Mouse (Mus musculus): ENCODE data around the gene Ttc9c. TPM values are rescaled to one million over a fixed set of nuclear protein-coding genes. Genes with fewer than 3 reads are reported as not detected.
"Not testable (repeated sequence)": the region's sequence is repeated elsewhere in the genome, so short reads cannot be mapped to it uniquely, and the experiment has no call there.

Ttc9c gene
- polyA plus RNA-seq, 1 experiment from 2014 or later: 52.2 TPM

DNA sequence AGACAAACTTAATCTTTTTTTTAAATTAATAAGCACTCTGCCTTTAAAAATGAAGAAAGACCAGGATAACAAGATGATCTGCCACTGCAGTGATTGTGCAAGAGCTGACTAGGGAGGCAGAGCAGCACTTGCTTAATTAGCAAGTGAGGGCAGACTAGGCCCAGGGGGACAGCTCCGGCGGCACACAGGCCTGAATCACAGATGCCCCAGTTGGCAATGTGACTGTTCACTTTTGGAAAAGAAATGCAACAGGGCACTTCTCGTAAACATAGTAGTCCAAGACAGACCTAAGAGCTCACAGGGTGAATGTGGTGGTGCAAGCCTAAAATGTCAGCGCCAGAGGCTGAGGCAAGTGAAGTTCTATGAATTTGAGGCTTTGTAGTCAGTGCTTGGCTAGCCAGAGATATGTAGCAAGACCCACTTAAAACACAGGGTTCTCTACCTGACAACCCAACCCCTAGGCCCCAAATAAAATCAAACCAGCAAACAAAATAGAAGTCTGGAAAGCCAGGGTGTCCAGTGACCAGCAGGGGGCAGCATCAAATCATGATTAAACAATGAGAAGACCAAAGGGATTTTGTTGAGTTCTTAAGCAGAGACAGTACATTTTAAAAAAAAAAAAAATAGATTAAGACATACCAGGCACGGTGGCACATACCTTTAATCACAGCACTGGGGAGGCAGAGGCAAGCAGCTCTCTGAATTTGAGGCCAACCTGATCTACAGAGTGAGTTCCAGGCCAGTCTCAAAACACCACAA lies 25.4 kb upstream of the Ttc9c start:
- WGBS: 59% methylated on average over 5 of the region's 5 CpGs
- H3K4me3 ChIP-seq (ENCODE audit: low read depth, low read length): no peak overlapping the region
- H3K27ac ChIP-seq (ENCODE audit: low read depth, low read length): no peak overlapping the region
- H3K9ac ChIP-seq (replicated peaks; ENCODE audit: low read depth, low read length): no peak overlapping the region
- no peak for ATAC-seq (ENCODE audit: low read depth)
- H3K36me3 ChIP-seq (ENCODE audit: control insufficient read depth, insufficient read depth, low read length): peaks cover 21% of the 10 kb centered on the region
- H3K9me3 ChIP-seq (ENCODE audit: control insufficient read depth, low read length): no peaks in the 10 kb centered on the region
- no peak overlapping the region for H3K4me2 ChIP-seq (ENCODE audit: low read depth, low read length)
- no peaks in the 10 kb centered on the region for H3K27me3 ChIP-seq (ENCODE audit: control insufficient read depth, insufficient read depth, low read length)
- H3K4me1 ChIP-seq (ENCODE audit: control insufficient read depth, insufficient read depth, low read length): peaks cover 17% of the 10 kb centered on the region

DNA sequence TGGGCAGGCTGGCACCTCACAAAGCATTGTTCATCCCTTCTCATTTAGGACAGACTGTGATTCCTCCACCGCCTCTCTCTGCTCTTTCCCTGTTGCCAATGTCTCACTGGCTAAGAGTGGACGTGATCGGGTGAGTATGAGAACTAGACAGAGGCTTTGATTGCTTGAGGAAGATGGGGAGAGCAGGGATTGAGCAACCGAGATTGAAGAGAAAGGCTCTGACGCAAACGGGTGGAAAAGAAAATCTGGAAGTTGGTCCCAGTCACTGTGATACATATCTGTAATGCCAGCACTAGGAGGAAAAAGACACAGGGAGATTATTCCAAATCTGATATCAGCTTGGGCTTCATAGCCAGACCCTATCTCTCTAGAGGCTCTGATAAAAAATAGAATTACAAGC lies 23.8 kb upstream of the Ttc9c start:
- Histone ChIP-seq H3K4me3 (ENCODE audit: low read depth, low read length) (no peak overlapping the region), H3K9ac (replicated peaks; ENCODE audit: low read depth, low read length) (no peak overlapping the region), H3K4me2 (ENCODE audit: low read depth, low read length) (no peak overlapping the region), H3K27ac (ENCODE audit: low read depth, low read length) (no peak overlapping the region), H3K9me3 (ENCODE audit: control insufficient read depth, low read length) (no peaks in the 10 kb centered on the region), H3K27me3 (ENCODE audit: control insufficient read depth, insufficient read depth, low read length) (no peaks in the 10 kb centered on the region), H3K4me1 (ENCODE audit: control insufficient read depth, insufficient read depth, low read length) (peaks cover 17% of the 10 kb centered on the region), H3K36me3 (ENCODE audit: control insufficient read depth, insufficient read depth, low read length) (peaks cover 21% of the 10 kb centered on the region)
- 92% methylated on average over 6 of the region's 6 CpGs for WGBS
- no peak for ATAC-seq (ENCODE audit: low read depth)

DNA sequence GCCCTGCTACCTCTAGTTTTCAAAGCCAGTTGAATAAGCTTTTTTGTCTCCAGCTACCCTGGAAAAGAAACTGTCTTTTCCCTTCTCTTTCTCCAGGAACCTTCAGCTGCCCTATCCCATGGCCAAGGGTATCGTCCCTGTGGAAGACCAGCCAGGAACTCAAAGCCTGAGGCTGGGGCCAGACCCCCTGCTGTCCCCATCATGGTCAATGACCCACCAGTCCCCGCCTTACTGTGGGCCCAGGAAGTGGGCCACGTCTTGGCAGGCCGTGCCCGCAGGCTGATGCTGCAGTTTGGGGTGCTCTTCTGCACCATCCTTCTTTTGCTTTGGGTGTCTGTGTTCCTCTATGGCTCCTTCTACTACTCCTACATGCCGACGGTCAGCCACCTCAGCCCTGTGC lies 21.9 kb upstream of the Ttc9c start:
- Histone ChIP-seq H3K27me3 (ENCODE audit: control insufficient read depth, insufficient read depth, low read length) (no peaks in the 10 kb centered on the region), H3K27ac (ENCODE audit: low read depth, low read length) (no peak overlapping the region), H3K9ac (replicated peaks; ENCODE audit: low read depth, low read length) (peak overlapping the region; percentile 67), H3K4me1 (ENCODE audit: control insufficient read depth, insufficient read depth, low read length) (peaks cover 17% of the 10 kb centered on the region), H3K4me2 (ENCODE audit: low read depth, low read length) (peak overlapping the region; percentile 66), H3K9me3 (ENCODE audit: control insufficient read depth, low read length) (no peaks in the 10 kb centered on the region), H3K36me3 (ENCODE audit: control insufficient read depth, insufficient read depth, low read length) (peaks cover 10% of the 10 kb centered on the region), H3K4me3 (ENCODE audit: low read depth, low read length) (peak overlapping the region; percentile 72)
- whole genome bisulfite sequencing: 91% methylated on average over 7 of the region's 7 CpGs
- no peak for ATAC-seq (ENCODE audit: low read depth)

DNA sequence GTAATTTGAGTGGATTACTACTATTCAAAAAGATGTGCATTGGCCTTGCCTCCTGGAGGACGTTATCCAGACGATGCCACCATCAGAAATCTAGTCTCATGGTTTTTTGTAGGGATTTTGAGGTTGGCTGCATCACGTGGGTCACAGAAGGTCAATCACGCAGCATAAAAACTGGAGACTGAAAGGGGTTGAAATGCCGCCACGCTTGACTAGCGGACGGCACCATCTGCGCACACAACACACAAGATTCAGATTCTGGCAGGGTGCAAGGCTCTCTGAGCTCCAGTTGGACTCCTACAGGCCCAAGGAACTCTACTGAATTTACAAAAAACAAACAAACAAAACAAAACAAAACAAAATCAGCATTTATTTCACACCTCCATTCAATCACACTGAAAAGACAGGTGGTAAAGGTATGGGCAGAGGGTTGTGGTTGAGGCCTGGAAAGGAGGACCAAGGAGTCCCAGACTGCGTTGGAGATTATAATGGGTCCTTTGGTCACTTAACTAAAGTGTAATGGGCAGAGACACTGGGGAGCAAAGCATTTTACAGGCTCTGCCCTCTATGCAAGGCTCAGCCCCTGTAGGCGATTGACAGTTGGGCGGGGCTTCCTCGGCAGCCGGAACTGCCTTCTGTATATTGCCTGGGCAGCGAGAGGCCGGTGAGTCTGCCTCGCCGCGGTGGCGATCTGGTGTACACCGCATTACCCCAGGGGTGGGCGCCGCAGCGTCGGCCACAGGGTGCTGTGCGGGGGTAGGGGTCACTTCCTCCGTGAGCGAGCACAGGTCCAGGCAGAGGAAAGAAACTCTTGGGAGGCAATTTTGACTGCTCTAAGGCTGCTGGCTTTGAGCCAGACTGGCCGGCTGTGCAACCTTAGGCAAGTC lies 21.0 kb upstream of the Ttc9c start:
- WGBS: 16% methylated on average over 29 of the region's 29 CpGs
- no peaks in the 10 kb centered on the region for H3K27me3 ChIP-seq (ENCODE audit: control insufficient read depth, insufficient read depth, low read length)
- ATAC-seq (ENCODE audit: low read depth): peak; percentile 7; the same call in 1 of the 2 replicates
- H3K27ac ChIP-seq (ENCODE audit: low read depth, low read length): peak overlapping the region; percentile 97
- H3K4me2 ChIP-seq (ENCODE audit: low read depth, low read length): peak overlapping the region; percentile 66
- H3K4me3 ChIP-seq (ENCODE audit: low read depth, low read length): peak overlapping the region; percentile 72
- peaks cover 17% of the 10 kb centered on the region for H3K4me1 ChIP-seq (ENCODE audit: control insufficient read depth, insufficient read depth, low read length)
- peak overlapping the region; percentile 67 for H3K9ac ChIP-seq (replicated peaks; ENCODE audit: low read depth, low read length)
- peaks cover 5% of the 10 kb centered on the region for H3K36me3 ChIP-seq (ENCODE audit: control insufficient read depth, insufficient read depth, low read length)
- H3K9me3 ChIP-seq (ENCODE audit: control insufficient read depth, low read length): no peaks in the 10 kb centered on the region

DNA sequence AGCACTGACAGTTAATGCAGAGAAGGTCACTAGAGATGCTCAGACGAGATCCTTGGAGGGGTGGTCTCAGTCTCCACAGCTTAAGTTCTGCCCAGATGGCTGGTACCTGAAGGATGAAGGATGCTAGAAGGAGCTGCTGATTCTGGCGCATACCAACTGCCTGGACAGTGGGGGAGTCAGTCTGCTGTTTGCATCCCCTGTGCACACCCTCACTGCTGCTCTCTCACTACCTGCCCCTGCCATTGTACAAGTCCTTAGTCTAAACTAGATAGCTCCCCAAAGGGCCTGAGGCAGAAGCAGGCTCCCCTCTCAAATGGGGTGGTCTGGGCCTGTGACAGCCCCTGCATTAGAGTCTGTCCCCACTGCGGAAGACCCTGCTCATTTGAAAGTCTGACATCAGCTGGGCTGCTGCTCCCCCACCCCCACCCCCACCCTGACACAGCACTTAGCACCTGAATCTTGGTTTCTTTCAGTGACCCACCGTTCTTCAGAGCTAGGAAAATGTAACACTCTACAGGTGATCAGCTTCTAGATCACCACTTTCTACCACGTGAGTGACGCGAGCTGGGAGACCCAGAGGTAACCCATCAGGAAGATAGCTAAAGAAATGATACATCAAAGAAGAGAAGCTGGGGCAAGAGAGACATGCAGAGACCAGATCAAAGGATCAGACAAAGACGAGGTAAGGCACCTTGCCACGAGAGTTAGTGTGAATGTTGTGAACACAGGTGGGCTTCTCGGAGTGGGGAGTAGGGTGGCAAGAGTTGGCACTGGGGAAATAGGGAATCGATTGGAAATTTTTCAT lies 20.2 kb upstream of the Ttc9c start, which contains the start of gene Gng3:
TSS of gene Gng3 (minus strand) at position 92 of the 805 bp plus-strand sequence.
- H3K27me3 ChIP-seq (ENCODE audit: control insufficient read depth, insufficient read depth, low read length): no peaks in the 10 kb centered on the region
- peak within 1 kb of the TSS; percentile 97 for H3K27ac ChIP-seq (ENCODE audit: low read depth, low read length)
- H3K4me2 ChIP-seq (ENCODE audit: low read depth, low read length): peak within 1 kb of the TSS; percentile 66
- H3K4me3 ChIP-seq (ENCODE audit: low read depth, low read length): peak within 1 kb of the TSS; percentile 72
- 43% methylated on average over 11 of the region's 11 CpGs for WGBS
- peaks cover 10% of the 10 kb centered on the region for H3K36me3 ChIP-seq (ENCODE audit: control insufficient read depth, insufficient read depth, low read length)
- peaks cover 17% of the 10 kb centered on the region for H3K4me1 ChIP-seq (ENCODE audit: control insufficient read depth, insufficient read depth, low read length)
- H3K9me3 ChIP-seq (ENCODE audit: control insufficient read depth, low read length): no peaks in the 10 kb centered on the region
- H3K9ac ChIP-seq (replicated peaks; ENCODE audit: low read depth, low read length): peak within 1 kb of the TSS; percentile 86
- peak; percentile 92 for ATAC-seq (ENCODE audit: low read depth)

DNA sequence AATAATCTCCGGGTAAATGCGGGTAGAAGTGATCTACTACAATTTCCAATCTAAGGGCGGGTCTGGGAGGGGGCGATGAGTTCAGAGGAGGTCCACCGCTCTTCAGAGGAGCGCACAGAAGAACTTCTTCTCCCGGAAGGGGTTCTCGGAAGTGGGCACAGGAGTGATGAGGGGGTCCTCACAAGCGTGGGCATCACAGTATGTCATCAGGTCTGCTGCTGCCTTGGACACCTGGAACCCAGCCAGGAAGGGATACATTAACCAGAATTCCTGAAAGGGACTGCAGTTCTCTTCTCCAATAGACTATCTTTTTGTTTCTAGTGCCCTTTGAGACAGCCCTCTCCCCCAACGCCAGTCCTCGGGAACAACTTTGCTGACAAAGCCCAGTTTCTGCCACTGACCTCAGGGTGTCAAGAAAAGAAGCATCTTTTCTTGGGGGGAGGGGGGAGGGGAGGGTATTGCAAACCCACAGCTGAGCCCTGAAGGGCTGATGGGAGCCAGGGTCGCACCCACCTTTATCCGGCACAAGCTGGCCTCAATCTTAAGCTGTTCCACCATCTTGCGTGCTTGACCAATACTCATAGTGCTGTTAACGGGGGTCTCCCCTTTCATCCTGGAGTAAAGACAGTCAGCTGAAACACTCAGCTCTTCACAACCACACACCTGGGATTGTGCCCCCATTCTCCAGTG lies 19.1 kb upstream of the Ttc9c start:
- ATAC-seq (ENCODE audit: low read depth): peak; percentile 0; the same call in 1 of the 2 replicates
- peak overlapping the region; percentile 97 for H3K27ac ChIP-seq (ENCODE audit: low read depth, low read length)
- H3K4me2 ChIP-seq (ENCODE audit: low read depth, low read length): peak overlapping the region; percentile 66
- H3K9me3 ChIP-seq (ENCODE audit: control insufficient read depth, low read length): no peaks in the 10 kb centered on the region
- peak overlapping the region; percentile 86 for H3K9ac ChIP-seq (replicated peaks; ENCODE audit: low read depth, low read length)
- peaks cover 17% of the 10 kb centered on the region for H3K4me1 ChIP-seq (ENCODE audit: control insufficient read depth, insufficient read depth, low read length)
- peak overlapping the region; percentile 72 for H3K4me3 ChIP-seq (ENCODE audit: low read depth, low read length)
- WGBS: 15% methylated on average over 15 of the region's 15 CpGs
- H3K27me3 ChIP-seq (ENCODE audit: control insufficient read depth, insufficient read depth, low read length): no peaks in the 10 kb centered on the region
- H3K36me3 ChIP-seq (ENCODE audit: control insufficient read depth, insufficient read depth, low read length): peaks cover 18% of the 10 kb centered on the region

DNA sequence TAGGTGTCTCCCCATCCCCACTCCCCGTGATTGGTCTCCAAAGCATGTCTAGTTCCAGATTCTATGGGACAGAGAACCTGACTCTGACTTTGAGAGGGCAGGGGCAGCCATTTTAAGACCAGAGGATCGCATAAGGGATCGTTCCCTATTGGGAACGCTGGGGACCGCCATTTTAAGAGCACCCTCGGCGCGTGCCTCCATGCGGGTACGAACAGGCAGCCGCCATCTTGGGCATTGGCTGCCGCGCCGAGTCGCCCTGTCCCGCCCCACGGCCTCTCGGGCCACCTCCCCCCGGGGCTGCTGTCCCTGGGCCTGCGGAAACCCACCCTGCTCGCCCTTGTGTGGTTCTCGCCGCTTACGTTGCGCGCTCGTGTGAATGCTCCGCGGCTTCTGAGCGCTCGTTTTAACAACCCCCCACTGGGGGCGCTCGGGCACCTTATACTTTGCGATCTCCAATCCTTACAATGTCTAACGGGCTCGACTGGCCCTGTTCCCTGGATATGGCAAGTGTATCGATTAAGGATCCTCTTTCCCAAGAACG lies 18.2 kb upstream of the Ttc9c start, which contains the start of gene Bscl2:
TSS of gene Bscl2 (plus strand) at position 217 of the 541 bp plus-strand sequence.
- under 1% methylated on average over 37 of the region's 38 CpGs for WGBS
- peak within 1 kb of the TSS; percentile 97 for H3K27ac ChIP-seq (ENCODE audit: low read depth, low read length)
- peak within 1 kb of the TSS; percentile 66 for H3K4me2 ChIP-seq (ENCODE audit: low read depth, low read length)
- H3K9me3 ChIP-seq (ENCODE audit: control insufficient read depth, low read length): no peaks in the 10 kb centered on the region
- H3K4me3 ChIP-seq (ENCODE audit: low read depth, low read length): peak within 1 kb of the TSS; percentile 72
- peak; percentile 64 for ATAC-seq (ENCODE audit: low read depth)
- peaks cover 17% of the 10 kb centered on the region for H3K4me1 ChIP-seq (ENCODE audit: control insufficient read depth, insufficient read depth, low read length)
- peak within 1 kb of the TSS; percentile 86 for H3K9ac ChIP-seq (replicated peaks; ENCODE audit: low read depth, low read length)
- peaks cover 20% of the 10 kb centered on the region for H3K36me3 ChIP-seq (ENCODE audit: control insufficient read depth, insufficient read depth, low read length)
- H3K27me3 ChIP-seq (ENCODE audit: control insufficient read depth, insufficient read depth, low read length): no peaks in the 10 kb centered on the region

DNA sequence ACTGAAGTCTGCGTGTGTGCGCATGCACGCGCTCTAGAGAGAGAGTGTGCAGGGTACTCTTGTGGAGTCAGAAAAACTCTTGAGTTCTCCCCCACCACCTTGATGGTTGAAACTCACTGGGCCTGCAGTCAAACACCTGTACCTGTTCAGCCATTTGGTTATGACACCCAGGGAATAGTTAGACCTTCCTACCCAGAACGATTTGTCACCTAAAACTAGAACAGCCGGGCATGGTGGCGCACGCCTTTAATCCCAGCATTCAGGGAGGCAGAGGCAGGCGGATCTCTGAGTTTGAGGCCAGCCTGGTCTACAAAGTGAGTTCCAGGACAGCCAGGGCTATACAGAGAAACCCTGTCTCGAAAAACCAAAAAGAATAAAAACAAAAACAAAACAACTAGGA lies 17.2 kb upstream of the Ttc9c start:
- Histone ChIP-seq H3K36me3 (ENCODE audit: control insufficient read depth, insufficient read depth, low read length) (peaks cover 28% of the 10 kb centered on the region), H3K4me1 (ENCODE audit: control insufficient read depth, insufficient read depth, low read length) (peaks cover 16% of the 10 kb centered on the region), H3K4me2 (ENCODE audit: low read depth, low read length) (peak overlapping the region; percentile 66; the same call in 1 of the 2 replicates)
- H3K27ac ChIP-seq (ENCODE audit: low read depth, low read length); ATAC-seq (ENCODE audit: low read depth); H3K9ac ChIP-seq (replicated peaks; ENCODE audit: low read depth, low read length); H3K9me3 ChIP-seq (ENCODE audit: control insufficient read depth, low read length); H3K4me3 ChIP-seq (ENCODE audit: low read depth, low read length); H3K27me3 ChIP-seq (ENCODE audit: control insufficient read depth, insufficient read depth, low read length): not testable (repeated sequence)
- 97% methylated on average over 10 of the region's 10 CpGs for WGBS

Measured in neural tube, embryonic 14.5 days (tissue).